Mouse (Mus musculus) cerebellum, postnatal 25 days (tissue): Measurements from ENCODE around the gene Atg13.
A peak's percentile ranks its signal among the peaks of the same experiment; 100 is the strongest.

ENCODE experiments used
- DNase-seq, 2 experiments: peaks; one replicate each; pipeline ENCODE4 v3.0.0; 2021; ENCODE audit warnings: mixed read lengths in 2 of 2

Gene Atg13

DNA sequence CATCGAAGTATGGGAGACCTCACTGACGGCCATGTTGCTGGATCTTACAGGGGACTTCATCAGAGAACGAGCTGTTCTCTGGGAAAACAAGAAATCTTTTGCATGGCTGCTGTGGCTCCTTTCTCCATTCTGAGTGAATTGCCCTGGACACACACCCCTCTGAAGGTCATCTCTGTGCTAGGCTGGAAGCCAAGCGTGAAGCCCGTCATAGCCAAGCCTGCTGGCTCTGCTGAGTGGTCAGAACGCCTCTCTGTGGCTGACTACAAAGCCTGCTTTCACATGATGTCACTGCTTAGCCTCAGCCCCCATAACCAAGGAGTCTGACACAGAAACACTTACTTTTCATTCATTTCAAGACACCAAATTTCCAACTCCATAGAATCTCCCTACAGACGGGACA lies 20.9 kb downstream of the Atg13 start:
- DNase-seq, result peak in 1 of 2 experiments; percentile 35

DNA sequence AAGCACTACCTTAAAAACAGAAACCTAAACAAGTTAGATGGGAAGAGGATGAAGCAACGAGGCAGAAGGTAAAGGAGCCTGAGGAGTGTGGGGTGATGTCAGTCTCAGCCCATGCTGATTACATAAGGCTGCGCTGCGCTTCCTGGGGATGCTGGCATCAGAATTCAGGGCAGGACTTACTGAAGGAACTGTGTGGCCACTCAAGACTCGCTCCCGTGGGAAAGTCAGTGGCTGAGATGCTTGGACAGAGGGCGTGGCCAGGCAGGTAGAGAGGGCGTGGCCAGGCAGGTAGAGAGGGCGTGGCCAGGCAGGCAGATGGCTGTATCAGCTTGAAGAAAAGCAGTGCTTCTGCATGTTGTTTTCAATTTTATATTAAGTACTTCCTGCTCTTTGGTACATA lies 26.5 kb downstream of the Atg13 start:
- DNase-seq, result peak in 1 of 2 experiments; percentile 33

DNA sequence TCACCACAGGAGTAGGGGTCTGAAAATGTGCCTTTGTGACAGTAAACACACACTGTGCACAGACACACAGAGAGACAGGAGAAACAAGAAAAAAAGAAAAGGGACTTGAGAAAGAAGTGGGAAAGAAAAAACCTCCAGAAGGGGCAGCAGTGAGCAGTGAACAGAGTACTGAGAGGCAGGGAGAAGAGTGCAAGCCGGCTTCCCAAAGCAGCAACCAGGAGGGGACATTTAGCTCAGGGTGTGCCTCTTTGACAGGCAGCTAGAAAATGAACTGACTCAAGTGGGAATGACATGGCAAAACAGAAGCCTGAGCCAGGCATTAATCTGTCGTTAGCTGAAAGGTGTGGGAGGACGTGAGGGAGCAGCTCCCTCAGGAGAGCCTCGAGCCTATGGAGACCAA lies 27.5 kb downstream of the Atg13 start:
- DNase-seq, result peak; percentile 34 to 60

DNA sequence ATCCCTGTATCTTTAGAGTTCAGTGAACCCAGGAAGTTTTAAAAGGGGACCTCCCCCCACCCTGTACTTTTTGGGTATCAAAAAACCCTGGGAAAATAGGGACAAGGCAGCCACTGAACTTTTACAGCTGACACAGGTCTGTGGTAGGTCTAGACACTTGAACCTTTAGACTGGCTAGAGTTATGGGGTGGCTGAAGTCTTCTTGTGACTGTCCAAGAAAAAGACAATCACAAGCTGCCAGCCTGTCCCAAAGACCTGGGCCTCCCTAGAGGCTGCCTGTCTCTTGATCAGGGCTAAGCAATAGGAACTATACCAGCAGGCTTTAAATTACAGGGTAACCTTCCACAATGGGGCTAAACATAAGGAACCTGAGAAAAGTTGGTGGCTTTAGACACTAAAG lies 33.4 kb downstream of the Atg13 start:
- no peak for DNase-seq

DNA sequence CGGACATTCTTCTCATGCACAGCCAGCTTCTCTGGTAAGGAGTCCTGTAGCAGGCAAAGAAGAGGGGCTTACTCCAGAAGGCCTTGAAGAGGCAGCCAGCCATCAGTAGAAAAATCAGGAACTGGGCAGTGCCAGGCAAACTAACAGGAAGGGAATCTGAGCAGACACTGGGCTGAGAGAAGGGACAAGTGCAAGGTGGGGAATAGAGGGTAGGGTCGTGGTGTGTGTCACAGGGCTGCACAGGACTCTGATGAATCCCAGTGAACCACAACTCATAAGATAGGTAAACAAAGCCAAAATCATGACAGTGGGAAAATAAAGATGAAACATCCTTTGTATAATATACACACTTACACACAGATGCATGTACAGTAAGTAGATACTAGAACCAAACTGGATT lies 34.0 kb downstream of the Atg13 start:
- DNase-seq, result no peak

DNA sequence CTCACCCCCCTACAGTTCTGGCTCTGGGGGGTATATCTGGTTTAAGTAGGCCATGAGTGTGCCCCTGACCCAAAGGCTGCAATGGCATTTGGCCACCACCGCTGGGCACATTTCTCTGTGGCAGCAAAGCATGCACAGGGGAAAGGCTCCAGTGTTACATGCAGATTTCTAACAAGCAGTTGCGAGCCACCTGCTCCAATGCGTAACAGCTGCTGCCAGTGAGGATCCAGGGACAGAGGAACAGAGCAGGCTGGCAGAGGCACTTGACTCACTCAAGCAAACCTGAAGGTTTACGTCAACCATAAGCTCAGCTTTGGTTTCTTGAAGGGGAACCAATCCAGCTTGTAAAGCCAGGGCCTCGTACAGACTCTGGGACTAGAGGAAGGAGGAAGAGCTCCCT lies 35.5 kb downstream of the Atg13 start:
- peak in 1 of 2 experiments; percentile 24 for DNase-seq

DNA sequence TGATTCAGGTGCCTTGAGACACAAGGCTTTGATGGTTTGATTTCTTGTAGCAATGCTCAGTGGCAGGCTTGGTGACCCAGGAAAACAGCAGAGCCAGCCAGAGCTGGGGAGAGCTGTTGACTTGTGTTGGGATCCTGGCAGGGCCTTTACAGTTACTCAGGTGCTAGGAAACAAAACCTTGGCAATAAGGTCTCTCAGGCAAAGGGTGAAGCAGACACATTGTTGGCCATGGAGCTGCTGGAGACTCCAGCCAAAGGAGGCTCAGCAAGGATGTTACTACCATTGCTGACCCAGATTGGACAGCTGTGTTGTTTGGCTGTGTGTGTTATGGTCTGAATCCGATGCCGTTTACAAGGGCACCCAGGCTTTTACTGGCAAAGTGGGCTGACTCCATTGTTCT lies 36.8 kb downstream of the Atg13 start:
- no peak for DNase-seq

DNA sequence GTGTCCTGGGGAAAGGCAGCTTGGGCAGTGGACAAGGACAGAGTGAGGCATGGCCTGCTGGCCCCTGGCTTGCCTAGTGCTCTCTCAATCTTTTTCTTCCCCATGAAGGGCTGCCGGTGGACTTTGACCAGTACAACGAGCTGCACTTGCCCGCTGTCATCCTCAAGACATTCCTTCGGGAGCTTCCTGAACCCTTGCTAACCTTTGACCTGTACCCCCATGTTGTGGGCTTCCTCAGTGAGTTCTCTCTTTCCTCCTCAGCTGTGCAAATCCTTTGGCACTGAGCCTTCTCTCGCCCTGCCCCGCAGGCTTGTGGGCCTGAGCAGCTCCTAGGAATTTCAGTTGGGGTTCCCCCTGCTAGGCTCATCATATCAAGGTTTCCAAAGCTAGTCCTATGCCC lies 40.3 kb downstream of the Atg13 start:
- no peak for DNase-seq

DNA sequence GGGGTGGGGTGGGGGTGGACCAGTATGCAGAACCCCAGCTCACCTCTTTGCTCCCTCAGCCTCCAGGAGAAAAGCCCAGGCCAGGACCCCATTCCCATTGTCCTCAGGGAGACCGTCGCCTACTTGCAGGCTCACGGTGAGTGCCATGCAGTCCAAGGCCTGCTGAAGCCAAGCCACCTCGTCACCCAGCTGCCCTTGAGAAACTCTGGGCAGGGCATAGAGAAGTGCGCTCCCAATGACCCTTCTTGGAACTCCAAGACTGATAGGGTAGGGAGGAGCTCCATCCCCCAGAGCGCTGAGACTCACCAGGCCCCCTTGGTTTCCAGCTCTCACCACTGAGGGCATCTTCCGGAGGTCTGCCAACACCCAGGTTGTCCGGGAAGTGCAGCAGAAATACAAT lies 41.0 kb downstream of the Atg13 start:
- no peak for DNase-seq

DNA sequence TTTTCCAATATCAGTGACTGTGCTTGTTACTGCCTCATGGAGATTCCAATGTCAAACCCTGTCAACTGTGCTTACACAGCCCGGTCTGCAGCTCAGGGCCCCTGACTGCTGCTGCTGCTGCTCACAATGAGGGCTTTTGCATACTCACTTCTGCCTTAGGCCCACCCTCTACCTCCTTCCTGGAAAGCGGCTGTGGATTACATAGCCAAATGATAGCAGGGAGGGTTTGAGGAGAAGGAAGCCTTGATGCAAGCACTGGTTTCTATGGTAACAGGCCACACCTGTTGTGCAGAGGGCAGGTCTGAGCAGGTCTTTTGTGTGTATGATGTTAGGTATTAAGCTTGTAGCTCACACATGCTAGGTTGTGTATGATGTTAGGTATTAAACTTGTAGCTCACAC lies 42.6 kb downstream of the Atg13 start:
- DNase-seq, result no peak

DNA sequence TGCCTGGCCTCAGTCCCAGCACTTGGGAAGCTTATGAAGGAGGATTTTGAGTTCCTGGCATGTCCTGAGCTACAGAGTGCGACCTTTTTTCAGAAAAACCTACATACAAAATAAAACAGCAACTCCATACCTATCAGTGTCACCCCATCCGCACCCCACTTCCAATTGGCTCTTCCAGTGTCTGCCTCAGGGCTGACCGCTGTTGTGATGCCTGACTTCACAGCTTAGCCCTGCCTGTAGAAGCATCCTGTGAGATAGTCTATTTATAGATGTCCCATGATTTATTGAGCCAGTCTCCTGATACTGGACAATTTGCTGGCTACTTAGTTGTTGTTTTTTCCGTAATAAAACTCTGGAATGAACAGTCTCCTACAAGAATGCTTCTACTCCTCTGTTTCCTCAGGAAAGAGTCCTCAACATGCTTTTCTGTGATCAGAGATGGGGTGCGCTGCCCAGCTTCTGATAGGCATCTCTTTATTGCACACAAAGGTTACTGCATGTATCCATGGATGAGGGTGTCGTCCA lies 43.9 kb downstream of the Atg13 start:
- DNase-seq, result no peak

DNA sequence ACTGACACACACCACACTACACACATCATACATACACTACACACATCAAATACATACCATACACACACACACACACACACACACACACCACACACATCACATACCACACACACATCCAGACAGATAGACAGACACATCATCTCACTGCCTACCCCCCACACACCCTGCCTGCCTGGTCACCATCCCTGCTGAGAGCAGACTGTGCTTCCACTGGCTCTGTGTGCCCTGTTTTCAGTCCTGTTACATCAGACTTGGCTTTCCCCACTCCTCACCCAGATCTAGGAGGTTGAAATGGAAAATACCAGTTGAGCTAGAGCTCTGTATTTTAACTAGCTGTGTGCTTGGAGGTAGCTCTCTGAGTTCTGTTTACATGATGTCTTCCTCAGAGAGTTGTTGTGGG lies 45.6 kb downstream of the Atg13 start:
- no peak for DNase-seq

DNA sequence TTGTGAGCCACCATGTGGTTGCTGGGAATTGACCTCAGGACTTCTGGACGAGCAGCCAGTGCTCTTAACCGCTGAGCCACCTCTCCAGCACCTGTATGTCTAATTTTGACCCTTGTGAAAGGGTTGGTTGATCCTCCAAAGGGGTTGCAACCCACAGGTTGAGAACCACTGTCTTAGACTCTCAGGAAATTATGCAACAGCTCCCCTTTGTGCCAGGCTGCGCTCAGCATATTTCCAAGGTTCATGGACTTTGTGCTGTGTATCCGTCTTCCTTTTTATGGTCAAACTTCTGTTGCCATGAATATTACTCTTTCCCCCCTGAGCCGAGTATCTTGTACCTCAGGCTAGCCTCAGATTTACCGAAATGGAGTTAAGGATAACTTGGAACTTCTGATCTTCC lies 49.4 kb downstream of the Atg13 start:
- no peak for DNase-seq

DNA sequence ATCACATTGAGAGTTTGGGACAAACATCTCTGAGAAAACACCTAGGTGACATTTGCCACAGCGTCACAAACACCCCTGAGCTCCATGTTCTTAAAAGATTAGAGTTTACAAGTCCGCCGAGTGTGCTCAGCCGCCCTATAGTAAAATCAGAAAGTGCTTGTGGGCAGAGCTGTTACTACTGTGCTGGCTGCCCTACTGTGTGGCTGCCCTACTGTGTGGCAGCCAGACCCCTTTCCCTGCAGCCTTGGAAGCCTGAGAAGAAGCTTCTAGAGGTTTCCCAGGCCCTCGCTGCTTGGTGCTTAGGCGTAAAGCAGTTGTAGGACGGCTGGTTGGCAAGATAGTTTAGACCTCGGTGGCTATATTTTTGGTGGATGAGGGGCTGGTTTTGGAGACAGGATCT lies 50.7 kb downstream of the Atg13 start:
- DNase-seq, result no peak

DNA sequence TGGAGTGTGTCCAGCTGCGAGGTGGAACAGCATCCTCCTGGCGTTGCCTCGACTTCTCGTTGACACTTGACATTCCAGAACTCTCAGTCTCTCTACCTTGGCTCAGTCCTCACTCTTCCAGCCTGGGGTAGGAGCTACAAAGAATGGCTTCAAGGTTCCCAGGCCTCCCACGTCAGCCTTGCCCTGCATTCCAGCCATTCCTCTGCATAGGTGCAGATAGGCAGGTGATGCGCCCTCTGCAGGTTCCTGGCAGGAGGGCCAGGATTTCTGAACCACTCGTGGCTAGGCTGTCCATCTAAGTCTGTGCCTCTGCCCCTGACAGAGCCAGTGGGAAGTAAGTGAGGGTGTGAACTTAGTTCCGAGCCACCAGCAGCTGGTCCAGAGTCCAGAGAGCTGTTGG lies 53.6 kb downstream of the Atg13 start:
- no peak for DNase-seq

DNA sequence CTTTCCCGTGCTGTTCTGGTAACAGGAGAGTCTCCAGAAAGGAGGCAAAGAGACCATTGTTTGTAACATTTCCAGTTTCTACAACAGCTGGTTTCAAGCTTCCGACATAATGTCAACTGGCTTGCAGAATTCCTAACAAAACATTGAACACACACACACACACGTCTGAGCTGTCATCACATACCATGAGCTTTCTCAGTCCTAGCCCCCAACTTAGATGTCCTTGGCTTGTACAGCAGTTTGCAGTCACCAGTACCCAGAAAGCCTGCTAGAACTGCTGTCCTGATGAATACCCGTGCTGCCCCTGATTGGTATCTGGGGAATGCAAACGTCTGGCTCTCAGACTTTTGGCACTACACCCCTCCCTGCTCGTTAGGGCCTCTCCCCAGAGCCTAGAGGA lies 54.5 kb downstream of the Atg13 start:
- no peak for DNase-seq

DNA sequence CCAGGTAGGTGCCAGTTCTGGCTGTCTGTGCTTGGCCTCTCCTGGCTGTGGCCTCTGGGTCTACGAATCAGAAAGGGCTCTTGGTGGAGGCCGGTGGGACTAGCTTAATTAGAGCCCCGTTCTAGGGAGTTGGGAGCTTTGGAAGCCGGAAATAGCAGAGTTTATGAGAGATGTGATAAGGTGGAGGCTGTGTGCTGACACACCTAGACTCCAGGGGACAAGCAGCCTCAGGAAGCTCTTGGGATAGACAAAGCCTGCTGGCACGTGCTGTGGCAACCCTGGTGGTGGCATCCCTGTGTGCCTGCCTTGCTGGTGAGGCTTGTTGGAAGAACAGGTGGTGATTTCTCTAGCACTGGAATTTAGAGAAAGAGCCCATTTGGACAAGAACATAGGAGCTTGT lies 55.0 kb downstream of the Atg13 start:
- no peak for DNase-seq

DNA sequence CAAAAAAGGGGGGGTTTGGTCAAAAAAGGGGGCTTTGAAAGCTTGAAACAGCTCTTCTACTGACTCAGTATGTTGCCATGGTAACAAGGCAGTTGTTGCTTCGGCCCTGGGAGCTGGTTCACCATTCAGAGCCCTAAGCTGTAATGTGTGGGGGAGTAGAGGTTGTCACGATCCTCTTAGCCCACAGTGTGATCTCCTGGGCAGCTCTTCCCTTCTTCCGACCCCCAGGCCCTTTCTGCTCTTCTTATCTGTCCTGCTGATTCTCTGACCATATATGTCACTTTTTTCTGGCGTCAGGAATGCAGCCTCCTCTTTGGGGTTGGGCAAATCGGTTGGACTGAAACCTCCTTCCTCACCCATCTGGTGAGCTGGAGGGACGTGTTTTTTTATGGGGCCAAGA lies 57.5 kb downstream of the Atg13 start:
- DNase-seq, result no peak

DNA sequence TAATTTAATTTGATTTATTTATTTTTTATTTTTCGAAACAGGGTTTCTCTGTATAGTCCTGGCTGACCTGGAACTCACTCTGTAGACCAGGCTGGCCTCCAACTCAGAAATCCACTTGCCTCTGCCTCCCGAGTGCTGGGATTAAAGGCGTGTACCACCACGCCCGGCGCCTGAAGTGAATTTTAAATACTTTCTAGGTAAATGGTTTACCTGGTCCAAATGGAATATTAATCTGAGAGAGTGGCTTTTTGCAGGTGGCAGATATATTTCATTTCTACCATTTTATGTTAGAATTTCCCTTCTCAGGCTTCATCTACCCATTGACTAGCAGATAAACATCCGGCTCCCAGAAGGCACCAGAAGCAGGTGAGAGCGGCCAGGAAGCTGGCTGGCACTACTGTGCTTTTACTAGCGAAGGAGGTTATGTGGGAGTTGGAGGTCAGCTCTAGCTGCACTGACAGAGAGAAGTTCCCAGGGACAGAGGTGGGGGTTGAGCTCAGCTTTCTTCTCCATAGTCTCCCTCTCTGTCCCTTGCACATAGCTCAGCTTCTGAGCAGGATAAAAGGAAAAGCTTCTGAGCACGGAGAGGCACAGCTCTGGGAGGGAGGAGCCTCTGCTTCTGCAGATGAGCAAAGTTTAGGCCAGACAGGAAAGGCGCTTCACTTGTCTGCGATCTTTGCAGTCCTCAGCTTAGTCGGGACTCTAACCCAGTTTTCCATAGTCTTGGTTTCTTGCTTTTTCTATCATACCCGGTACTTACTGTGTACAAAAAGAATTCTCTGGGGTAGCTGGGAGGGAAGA lies 58.7 kb downstream of the Atg13 start:
- no peak for DNase-seq

DNA sequence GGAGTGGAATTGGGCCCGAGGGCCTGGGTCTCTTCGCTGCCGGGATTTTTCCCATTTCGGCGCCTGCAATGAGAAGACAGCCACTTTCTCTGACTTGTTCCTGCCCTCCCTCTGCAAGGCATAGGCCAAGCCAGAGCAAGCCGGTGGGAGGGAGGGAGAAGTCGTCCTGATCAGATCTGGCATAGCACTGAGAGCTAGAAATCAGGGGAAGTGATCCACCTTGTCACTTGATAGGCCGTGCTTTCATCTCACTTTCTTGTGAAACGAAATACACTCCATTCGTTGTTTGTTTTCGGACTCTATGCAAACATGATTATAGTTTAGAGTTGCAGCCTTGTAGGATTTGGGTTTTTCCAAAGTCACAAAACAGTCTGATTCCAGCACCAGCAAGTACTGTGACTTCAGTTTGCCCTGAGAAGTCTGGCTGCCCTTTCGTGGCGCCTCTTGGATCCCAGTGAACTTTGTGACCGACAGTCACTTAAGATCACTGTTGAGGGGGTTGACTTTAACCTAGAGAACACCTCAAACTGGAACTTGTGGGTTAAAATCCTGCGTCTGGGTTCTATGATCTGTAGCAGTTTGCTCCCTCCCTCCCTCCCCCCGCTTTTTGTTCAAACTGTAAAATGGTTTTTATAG lies 59.9 kb downstream of the Atg13 start:
- no peak for DNase-seq

DNA sequence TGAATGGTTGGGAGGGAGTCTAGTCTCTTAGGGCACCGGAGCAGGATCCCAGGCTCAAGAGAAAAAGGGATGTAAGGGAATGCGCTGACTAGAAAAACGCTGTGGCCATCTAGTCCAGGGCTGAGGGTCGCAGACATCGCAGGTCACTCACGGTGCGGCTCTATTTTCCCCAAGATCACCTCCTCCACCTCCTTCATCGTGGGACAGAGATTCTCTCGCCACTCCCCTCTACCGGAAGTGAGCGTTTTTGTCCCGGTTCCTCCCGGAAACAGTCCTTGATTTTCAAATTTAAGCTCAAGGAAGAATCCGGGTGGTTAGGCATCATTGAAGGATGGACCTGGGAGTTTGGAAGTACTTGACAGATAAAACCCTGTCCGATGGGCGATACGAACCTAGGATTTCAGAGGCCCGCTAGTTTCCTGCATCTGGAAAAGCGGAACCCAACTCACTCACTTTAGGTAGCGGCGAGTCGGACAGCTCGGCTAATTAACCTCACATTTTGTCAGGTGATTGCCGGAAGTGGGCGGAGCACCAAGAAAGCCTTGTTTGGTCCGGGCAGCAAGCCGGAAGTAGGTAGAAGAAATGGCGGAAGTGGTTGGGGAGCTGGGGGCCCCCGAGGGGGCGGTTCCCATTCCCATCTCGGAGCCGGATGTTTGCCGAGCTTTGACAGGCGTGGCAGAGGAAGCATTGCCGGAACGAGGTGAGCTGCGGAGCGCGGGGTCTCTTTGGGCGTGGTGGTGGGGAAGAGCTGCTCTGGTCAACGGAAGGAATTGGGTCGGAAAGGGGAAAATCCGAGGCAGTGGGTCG lies 60.6 kb downstream of the Atg13 start, which contains the start of the genes Zfp408 and Arhgap1:
Zfp408 (minus strand) TSS at position 239 of the 807 bp plus-strand sequence.
Arhgap1 (plus strand) TSS at position 308 of the 807 bp plus-strand sequence.
- peak; percentile 97 to 98 for DNase-seq

DNA sequence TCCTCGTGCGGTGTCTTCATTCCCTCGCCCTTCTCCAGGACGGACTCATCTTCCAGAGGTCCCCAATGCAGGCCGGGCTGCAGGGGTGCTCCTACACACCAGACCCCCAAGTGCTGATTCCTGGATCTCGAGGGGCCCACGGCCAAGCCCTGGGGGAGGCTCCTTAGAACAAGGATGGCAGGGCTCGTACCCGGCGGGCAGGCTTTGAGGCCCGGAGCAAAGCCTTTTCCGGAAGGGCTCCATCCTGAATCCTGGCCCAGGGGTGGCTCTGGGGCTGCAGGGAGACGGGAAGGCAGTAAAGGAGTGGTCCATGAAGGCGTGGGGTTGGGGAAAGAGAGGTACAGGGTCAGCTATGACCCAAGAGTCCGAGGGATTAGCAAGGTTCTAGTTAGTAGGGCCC lies 61.2 kb downstream of the Atg13 start:
- peak in 1 of 2 experiments; percentile 28 for DNase-seq

DNA sequence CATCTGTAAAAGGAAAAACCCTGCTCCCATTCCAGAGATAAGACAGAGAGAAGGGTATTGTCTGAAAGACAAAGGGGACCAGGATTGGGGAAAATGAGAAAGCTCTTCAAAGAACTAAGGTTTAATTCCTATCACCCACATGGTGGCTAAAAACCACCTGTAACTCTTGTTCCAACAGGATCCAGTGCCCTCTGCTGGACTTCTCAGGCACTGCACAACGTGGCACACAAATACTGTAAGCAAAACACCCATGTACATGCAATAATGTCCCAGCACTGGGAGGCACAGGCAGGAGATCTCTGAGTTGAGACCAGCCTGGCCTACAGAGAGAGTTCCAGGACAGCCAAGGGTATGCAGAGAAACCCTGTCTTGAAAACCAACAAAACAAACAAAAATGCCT lies 63.6 kb downstream of the Atg13 start:
- peak; percentile 59 to 80 for DNase-seq
